In genomic region chrX:147119155-147119554, GRCm38 (mm10) we compare ENCODE assay signal across 18 mouse cellular contexts.
A peak's percentile ranks its signal among the peaks of the same experiment; 100 is the strongest.
DNase-seq lines count a peak whose midpoint lies in the region; ATAC-seq and TF ChIP-seq lines count a peak whose summit lies in the region.
"Had no signal": no experiment of that assay in that cellular context is flagged by ENCODE, and none has a peak within 500 bp of the region (broad histone marks: within the 10 kb centered on the region; RNA-seq: fewer than 3 reads in every experiment).

No protein-coding gene starts in this region.

- no peaks in the 10 kb centered on the region for H3K36me3 ChIP-seq in heart, adult 2 months (ENCODE audit: control insufficient read depth, insufficient read depth, low read length)
- H3K36me3 ChIP-seq in heart, embryonic 10.5 days: no peaks in the 10 kb centered on the region
- H3K36me3 ChIP-seq in lung, embryonic 14.5 days (ENCODE audit: insufficient read depth): no peaks in the 10 kb centered on the region
- H3K36me3 ChIP-seq: hindbrain, embryonic 12.5 days; limb, embryonic 10.5 days; midbrain, embryonic 12.5 days had no signal

- ATAC-seq in lung, embryonic 14.5 days (ENCODE audit: insufficient read depth): no peak
- ATAC-seq: forebrain, embryonic 14.5 days; liver, postnatal 0 days had no signal

- intact Hi-C loops in heart, adult 2 months (cut with DNase I): no loop called here

- H3K4me1 ChIP-seq in heart, adult 2 months (ENCODE audit: control insufficient read depth, insufficient read depth, low read length): no peaks in the 10 kb centered on the region
- H3K4me1 ChIP-seq in heart, embryonic 10.5 days: no peaks in the 10 kb centered on the region
- no peaks in the 10 kb centered on the region for H3K4me1 ChIP-seq in lung, embryonic 14.5 days (ENCODE audit: insufficient read depth)
- H3K4me1 ChIP-seq: hindbrain, embryonic 12.5 days; limb, embryonic 10.5 days; midbrain, embryonic 12.5 days had no signal

- H3K9me3 ChIP-seq in heart, embryonic 10.5 days: no peaks in the 10 kb centered on the region
- H3K9me3 ChIP-seq in lung, embryonic 14.5 days (ENCODE audit: low read depth, low read length): no peaks in the 10 kb centered on the region
- H3K9me3 ChIP-seq: hindbrain, embryonic 12.5 days; limb, embryonic 10.5 days; midbrain, embryonic 12.5 days had no signal

- 23% methylated on average over 1 of the region's 1 CpGs for WGBS in heart, adult 2 months
- 25% methylated on average over 1 of the region's 1 CpGs for WGBS in heart, embryonic 10.5 days
- WGBS in lung, embryonic 14.5 days: 53% methylated on average over 1 of the region's 1 CpGs

- DNase-seq in heart, adult 2 months: no peak
- DNase-seq in heart, embryonic 10.5 days (ENCODE audit: low spot score): no peak
- peak; percentile 35 for DNase-seq in lung, embryonic 14.5 days
- no peak for DNase-seq in lung, postnatal 36 days
- peak; percentile 30 for DNase-seq in A20 (ENCODE audit: low read depth, low spot score)
- DNase-seq in brain, embryonic 14.5 days (ENCODE audit: low read depth): peak; percentile 0
- no peak for DNase-seq in right cerebral cortex, adult 18-20 months
- no peak for DNase-seq in cerebellum, postnatal 14 days
- DNase-seq: adrenal gland, postnatal 36 days; cerebellum, adult 8-10 months; heart, postnatal 14 days; liver, postnatal 0 days; right cerebral cortex, postnatal 4 days had no signal

- H3K27me3 ChIP-seq in heart, adult 2 months (ENCODE audit: control insufficient read depth, insufficient read depth, low read length): no peaks in the 10 kb centered on the region
- no peaks in the 10 kb centered on the region for H3K27me3 ChIP-seq in heart, embryonic 10.5 days (ENCODE audit: insufficient read depth, poor library complexity, severe bottlenecking)
- H3K27me3 ChIP-seq in lung, embryonic 14.5 days (ENCODE audit: insufficient read depth, low read length): no peaks in the 10 kb centered on the region
- H3K27me3 ChIP-seq: hindbrain, embryonic 12.5 days; midbrain, embryonic 12.5 days had no signal

- peak; percentile 26; the same call in 1 of the 2 replicates for TF ChIP-seq CTCF in heart, adult 2 months (IDR thresholded peaks at IDR 0.05)
- TF ChIP-seq CTCF in lung, embryonic 14.5 days (IDR thresholded peaks at IDR 0.05; ENCODE audit: low read depth): no peak
- no peak for TF ChIP-seq CTCF in brain, embryonic 14.5 days (IDR thresholded peaks at IDR 0.05; ENCODE audit: borderline replicate concordance, extremely low read depth, insufficient read depth, insufficient read length)

- H3K4me3 ChIP-seq in heart, adult 2 months: no peak overlapping the region
- no peak overlapping the region for H3K4me3 ChIP-seq in heart, embryonic 10.5 days
- H3K4me3 ChIP-seq in lung, embryonic 14.5 days (ENCODE audit: low read depth, low read length): no peak overlapping the region
- H3K4me3 ChIP-seq: hindbrain, embryonic 12.5 days; limb, embryonic 10.5 days; midbrain, embryonic 12.5 days had no signal

- TF ChIP-seq POLR2A in heart, adult 2 months (IDR thresholded peaks at IDR 0.05; ENCODE audit: insufficient read depth, low read depth, low read length): no peak
- TF ChIP-seq POLR2A in brain, embryonic 14.5 days (IDR thresholded peaks at IDR 0.05; ENCODE audit: borderline replicate concordance, extremely low read depth, insufficient read depth, insufficient read length, poor library complexity, severe bottlenecking): no peak

- H3K9ac ChIP-seq in heart, adult 2 months (ENCODE audit: low read depth, low read length): no peak overlapping the region
- no peak overlapping the region for H3K9ac ChIP-seq in lung, embryonic 14.5 days
- H3K9ac ChIP-seq: hindbrain, embryonic 12.5 days; liver, postnatal 0 days; midbrain, embryonic 12.5 days had no signal

- H3K27ac ChIP-seq in heart, adult 2 months: no peak overlapping the region
- H3K27ac ChIP-seq in heart, embryonic 10.5 days: no peak overlapping the region
- no peak overlapping the region for H3K27ac ChIP-seq in lung, embryonic 14.5 days (ENCODE audit: low read depth)
- H3K27ac ChIP-seq: hindbrain, embryonic 12.5 days; limb, embryonic 10.5 days; midbrain, embryonic 12.5 days had no signal

- H3K79me2 ChIP-seq in heart, adult 2 months (replicated peaks; ENCODE audit: control insufficient read depth, insufficient read depth, low read length): no peaks in the 10 kb centered on the region

- H3K4me2 ChIP-seq in lung, embryonic 14.5 days: no peak overlapping the region
- H3K4me2 ChIP-seq: heart, embryonic 11.5 days; hindbrain, embryonic 12.5 days; midbrain, embryonic 12.5 days had no signal

- no peak for TF ChIP-seq EP300 in heart, adult 2 months (IDR thresholded peaks at IDR 0.05; ENCODE audit: insufficient read depth, low read depth, low read length)

Comparison
In these comparisons a context has a peak if more than half of its experiments do, and no peak if none do; other contexts are left out.
1. DNase-seq: peak in lung, embryonic 14.5 days (single experiment), A20 (single experiment) and brain, embryonic 14.5 days (single experiment); none in heart, adult 2 months (0 of 2), heart, embryonic 10.5 days (single experiment), lung, postnatal 36 days (single experiment), right cerebral cortex, adult 18-20 months (single experiment) and cerebellum, postnatal 14 days (0 of 2).